In the genomic region with DNA sequence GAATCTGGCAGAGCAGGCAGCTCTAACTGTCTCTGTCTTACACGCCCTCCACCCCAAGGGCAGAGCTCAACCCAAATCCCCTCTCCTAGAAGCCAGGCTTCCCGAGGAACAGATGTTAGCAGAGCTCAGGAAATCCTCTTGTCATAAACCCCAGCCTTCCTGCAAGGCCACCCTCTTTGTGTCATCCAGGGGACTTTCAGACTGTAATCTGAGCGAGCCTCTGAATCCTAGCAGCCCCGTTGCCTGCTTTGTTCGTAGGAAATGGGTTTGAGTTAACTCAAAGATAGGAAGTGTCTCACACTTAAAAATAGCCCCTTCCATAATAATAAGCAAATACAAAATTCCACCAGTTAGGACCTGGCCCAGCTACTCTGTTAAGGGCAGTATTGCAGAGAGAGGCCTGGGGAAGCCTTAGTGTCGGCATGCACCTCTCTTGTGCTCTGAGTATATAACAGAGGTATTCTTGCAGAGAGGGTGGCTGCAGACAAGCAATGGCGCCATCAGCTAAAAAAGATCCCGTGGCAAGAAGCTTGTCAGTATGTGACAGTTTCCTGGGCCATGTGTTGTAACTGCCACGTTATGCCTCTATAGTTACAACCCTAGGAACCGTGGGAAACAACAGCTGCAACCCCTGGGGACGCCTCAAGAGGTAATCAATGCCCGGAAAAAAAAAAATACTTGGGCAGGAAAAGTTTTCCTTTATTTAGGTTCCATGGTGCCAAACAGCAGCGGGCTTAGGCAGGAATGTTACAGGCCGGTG, we compare ENCODE assay signal across 9 mouse cellular contexts. TPM values are rescaled to one million over a fixed set of nuclear protein-coding genes. Genes with fewer than 3 reads are reported as not detected.
DNase-seq lines count a peak whose midpoint lies in the region; ATAC-seq lines count a peak whose summit lies in the region.
"Had no signal": no experiment of that assay in that cellular context is flagged by ENCODE, and none has a peak within 500 bp of the region (broad histone marks: within the 10 kb centered on the region; RNA-seq: fewer than 3 reads in every experiment).

No protein-coding gene starts in this region.

- DNase-seq in adrenal gland, postnatal 14 days = peak; percentile 58
- no peak for DNase-seq in adrenal gland, adult 8-10 months
- peak; percentile 52 for DNase-seq in T-cell, adult 2 months (ENCODE audit: low spot score)
- DNase-seq in hindbrain, embryonic 14.5 days (ENCODE audit: low spot score) = no peak
- DNase-seq in lung, postnatal 10 days = peak; percentile 57
- DNase-seq in thymus, postnatal 36 days = peak; percentile 68
- DNase-seq in frontal cortex, postnatal 10 days (ENCODE audit: low spot score in 2 of 2) = no peak
- no peak for DNase-seq in left cerebral cortex, postnatal 4 days

- intact Hi-C loops in left cerebral cortex, postnatal 4 days (cut with DNase I) = no loop called here

- H3K4me2 ChIP-seq in hindbrain, embryonic 14.5 days (replicated peaks) = no peak overlapping the region

- no peaks in the 10 kb centered on the region for H3K9me3 ChIP-seq in hindbrain, embryonic 14.5 days (ENCODE audit: control insufficient read depth, low read length)

- H3K27me3 ChIP-seq in hindbrain, embryonic 14.5 days (ENCODE audit: control insufficient read depth, insufficient read depth, low read length) = no peaks in the 10 kb centered on the region

- 33% methylated on average over 14 of the region's 14 CpGs for WGBS in hindbrain, embryonic 14.5 days

- peak overlapping the region; percentile 22; the same call in 1 of the 2 replicates for H3K9ac ChIP-seq in hindbrain, embryonic 14.5 days

- H3K27ac ChIP-seq in hindbrain, embryonic 14.5 days = no peak overlapping the region

- no peak overlapping the region for H3K4me3 ChIP-seq in hindbrain, embryonic 14.5 days (replicated peaks; ENCODE audit: low read length)

- H3K4me1 ChIP-seq in hindbrain, embryonic 14.5 days (replicated peaks; ENCODE audit: control insufficient read depth, insufficient read depth, low read length) = no peaks in the 10 kb centered on the region

- H3K36me3 ChIP-seq in hindbrain, embryonic 14.5 days (replicated peaks; ENCODE audit: control insufficient read depth, insufficient read depth) = no peaks in the 10 kb centered on the region

- ATAC-seq in hindbrain, embryonic 14.5 days (ENCODE audit: low FRiP score) = no peak

RNA-seq across cellular contexts. Expression of gene Gm42791, which starts 17.1 kb away (rescaled TPM):
- total RNA-seq in adrenal gland, postnatal 14 days (2021) = 5.6 and 6.2 TPM in 2 replicates
- 1 to 10 TPM; 1.7 to 6.9 (median 5.2) TPM for total RNA-seq in adrenal gland, adult 8-10 months (2022)
- 0.33 and 2.6 TPM in 2 replicates for polyA plus RNA-seq in hindbrain, embryonic 14.5 days (2014; fragmentation: Nextera tagmentation; extraction: Ambion mirVana)
- total RNA-seq in left cerebral cortex, postnatal 4 days (2021) = 10 to 100 TPM in 1 of 2 experiments, 1 to 10 TPM in 1; 9.4 to 16.6 TPM
- polyA plus RNA-seq: cortical plate, adult 2 months had no signal

RNA-seq across cellular contexts. Expression of gene Katnal1, which starts 48.8 kb away (rescaled TPM):
- 7.2 and 7.6 TPM in 2 replicates for total RNA-seq in adrenal gland, postnatal 14 days (2021)
- 10 to 100 TPM in 3 of 4 experiments, 1 to 10 TPM in 1; 9.6 to 19.8 (median 13.2) TPM for total RNA-seq in adrenal gland, adult 8-10 months (2022)
- polyA plus RNA-seq in hindbrain, embryonic 14.5 days (2014; fragmentation: Nextera tagmentation; extraction: Ambion mirVana) = 38.0 and 40.9 TPM in 2 replicates
- 10 to 100 TPM; 53.5 to 57.3 TPM for total RNA-seq in left cerebral cortex, postnatal 4 days (2021)

Comparison
In these comparisons a context has a peak if more than half of its experiments do, and no peak if none do; other contexts are left out.
1. DNase-seq: peak in adrenal gland, postnatal 14 days (single experiment), T-cell, adult 2 months (single experiment), lung, postnatal 10 days (single experiment) and thymus, postnatal 36 days (2 of 2); none in adrenal gland, adult 8-10 months (single experiment), hindbrain, embryonic 14.5 days (single experiment), frontal cortex, postnatal 10 days (0 of 2) and left cerebral cortex, postnatal 4 days (single experiment).